Mouse (Mus musculus) brain, adult 2 months (tissue): Measurements from ENCODE around the gene Zbtb16.

Experiments
- DNase-seq: peaks from one replicate; pipeline ENCODE4 v3.0.0; 2011; ENCODE audit warnings: low read depth, low spot score

Gene Zbtb16

GRCm38 (mm10) chr9:48711826-48712225, 124.2 kb downstream of the Zbtb16 start:
- DNase-seq, result no peak

GRCm38 (mm10) chr9:48711296-48711781, 124.7 kb downstream of the Zbtb16 start:
- no peak for DNase-seq

GRCm38 (mm10) chr9:48710355-48711295, 125.4 kb downstream of the Zbtb16 start:
- no peak for DNase-seq

DNA sequence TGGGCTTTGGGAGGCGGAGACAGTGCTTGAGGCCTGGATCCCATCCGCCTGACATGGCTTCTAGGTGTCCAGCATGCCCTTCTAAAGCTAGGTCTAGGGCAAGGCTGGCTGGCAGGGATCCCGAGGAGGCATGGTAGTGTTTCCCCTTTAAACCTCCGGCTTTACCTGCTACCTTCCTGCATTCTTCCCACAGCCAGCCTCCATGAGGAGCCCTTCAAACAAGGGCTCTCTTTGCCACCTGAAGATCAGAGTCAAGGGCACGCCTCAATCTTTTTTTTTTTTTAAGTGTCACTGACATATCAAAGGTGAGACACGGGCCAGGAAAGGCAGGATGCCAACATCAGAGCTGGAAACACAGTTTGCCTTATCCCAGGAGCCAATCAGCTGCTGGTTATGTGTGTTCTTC, 128.2 kb downstream of the Zbtb16 start:
- no peak for DNase-seq

- peak; percentile 64 for DNase-seq
Observed at GRCm38 (mm10) chr9:48707134-48707823, 128.7 kb downstream of the Zbtb16 start.

GRCm38 (mm10) chr9:48701296-48701695, 134.7 kb downstream of the Zbtb16 start:
- no peak for DNase-seq

GRCm38 (mm10) chr9:48700871-48701270, 135.2 kb downstream of the Zbtb16 start:
- no peak for DNase-seq

- no peak for DNase-seq
Observed at GRCm38 (mm10) chr9:48697470-48697815, 138.6 kb downstream of the Zbtb16 start.

DNA sequence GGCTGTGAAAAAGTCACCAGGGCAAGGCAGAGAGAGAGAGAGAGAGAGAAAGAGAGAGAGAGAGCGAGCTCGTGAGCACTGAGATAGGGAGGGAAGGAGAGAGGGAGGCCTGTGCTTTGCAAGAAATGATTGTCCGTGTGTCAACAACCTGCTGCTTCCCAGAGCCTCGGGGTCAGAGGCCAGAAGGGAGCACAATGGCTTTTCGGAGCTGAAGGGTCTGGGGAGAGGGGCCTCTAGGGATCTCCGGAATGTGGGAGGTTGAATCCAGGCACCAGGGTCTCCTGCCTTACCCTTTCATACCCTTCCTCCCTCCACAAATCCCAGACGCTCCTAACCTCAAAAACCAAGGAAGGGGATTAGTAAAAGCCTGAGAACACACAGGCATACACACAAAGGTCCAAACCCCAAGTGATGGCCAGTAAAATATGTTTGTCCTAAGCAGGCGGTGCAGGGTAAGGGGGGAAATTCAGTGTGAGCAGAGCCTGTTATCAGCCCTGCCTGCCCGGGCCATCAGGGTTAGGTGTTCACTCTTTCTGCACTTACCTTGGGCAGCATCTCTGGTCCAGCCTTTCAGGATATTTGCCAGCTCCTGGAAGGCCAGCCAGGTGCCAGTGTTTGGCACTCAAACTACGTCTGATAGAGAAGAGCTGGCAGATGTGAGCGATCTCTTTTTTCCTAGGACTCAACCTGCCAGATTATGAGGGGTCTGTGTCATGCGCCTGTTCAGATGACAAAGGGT, 139.1 kb downstream of the Zbtb16 start:
- no peak for DNase-seq

DNA sequence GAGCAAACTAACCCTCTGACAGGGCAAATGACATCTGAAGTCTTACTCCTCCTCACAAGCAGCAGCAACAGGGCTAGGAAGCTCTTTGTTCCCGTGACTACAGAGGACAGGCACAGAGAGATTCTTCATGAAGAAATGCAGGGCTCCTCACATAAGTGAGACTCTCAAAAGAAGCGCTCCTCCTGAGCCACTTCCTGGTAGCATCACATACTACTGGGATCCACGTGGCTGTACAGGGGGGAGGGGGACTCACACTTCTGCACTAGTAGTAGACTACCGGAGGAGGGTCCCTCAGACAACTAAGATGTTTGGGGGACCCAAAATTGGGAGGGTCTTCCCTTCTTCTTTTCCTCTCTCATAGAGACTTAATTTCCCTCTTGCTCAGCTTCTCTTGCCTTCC, 139.7 kb downstream of the Zbtb16 start:
- no peak for DNase-seq

DNA sequence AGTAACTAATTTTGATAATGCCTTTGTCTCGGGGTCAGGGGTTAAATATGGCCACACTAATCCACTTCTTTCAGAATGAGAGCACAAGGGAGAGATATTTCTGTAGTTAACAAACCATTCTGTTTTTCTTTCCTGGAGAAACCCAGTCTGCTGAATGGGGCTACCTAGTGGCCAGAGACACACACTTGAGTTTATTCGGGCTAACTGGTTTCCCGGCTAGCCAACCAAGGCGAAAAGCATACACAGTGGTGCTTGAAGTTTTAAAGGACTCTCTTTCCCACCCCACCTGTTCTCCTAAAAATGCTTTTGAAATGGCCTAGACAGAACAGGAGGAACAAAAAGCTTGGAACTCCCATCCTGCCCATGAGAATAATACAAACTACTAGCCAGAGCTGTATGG, 140.2 kb downstream of the Zbtb16 start:
- no peak for DNase-seq

GRCm38 (mm10) chr9:48694616-48695061, 141.4 kb downstream of the Zbtb16 start:
- no peak for DNase-seq

DNA sequence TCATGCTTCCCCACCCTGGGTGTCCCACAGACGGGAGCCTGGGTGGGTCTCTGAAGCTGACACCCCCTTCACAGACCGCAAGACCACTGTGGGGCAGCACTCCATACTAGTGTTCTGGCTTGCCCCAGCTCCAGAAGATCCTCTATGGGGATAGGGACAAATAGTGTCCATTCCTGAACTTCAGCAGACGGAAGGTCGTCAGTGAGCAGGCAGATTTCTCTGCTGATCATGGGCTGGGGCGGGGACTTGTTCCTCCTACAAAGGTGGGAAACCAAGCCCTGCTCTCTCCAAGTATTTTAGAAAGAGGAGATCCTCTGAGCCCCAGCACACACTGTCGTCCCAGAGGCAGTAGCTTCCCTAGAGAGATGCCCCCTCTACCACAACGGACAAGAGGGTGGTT, 142.3 kb downstream of the Zbtb16 start:
- no peak for DNase-seq

GRCm38 (mm10) chr9:48689718-48689980, 146.4 kb downstream of the Zbtb16 start:
- DNase-seq, result no peak

DNA sequence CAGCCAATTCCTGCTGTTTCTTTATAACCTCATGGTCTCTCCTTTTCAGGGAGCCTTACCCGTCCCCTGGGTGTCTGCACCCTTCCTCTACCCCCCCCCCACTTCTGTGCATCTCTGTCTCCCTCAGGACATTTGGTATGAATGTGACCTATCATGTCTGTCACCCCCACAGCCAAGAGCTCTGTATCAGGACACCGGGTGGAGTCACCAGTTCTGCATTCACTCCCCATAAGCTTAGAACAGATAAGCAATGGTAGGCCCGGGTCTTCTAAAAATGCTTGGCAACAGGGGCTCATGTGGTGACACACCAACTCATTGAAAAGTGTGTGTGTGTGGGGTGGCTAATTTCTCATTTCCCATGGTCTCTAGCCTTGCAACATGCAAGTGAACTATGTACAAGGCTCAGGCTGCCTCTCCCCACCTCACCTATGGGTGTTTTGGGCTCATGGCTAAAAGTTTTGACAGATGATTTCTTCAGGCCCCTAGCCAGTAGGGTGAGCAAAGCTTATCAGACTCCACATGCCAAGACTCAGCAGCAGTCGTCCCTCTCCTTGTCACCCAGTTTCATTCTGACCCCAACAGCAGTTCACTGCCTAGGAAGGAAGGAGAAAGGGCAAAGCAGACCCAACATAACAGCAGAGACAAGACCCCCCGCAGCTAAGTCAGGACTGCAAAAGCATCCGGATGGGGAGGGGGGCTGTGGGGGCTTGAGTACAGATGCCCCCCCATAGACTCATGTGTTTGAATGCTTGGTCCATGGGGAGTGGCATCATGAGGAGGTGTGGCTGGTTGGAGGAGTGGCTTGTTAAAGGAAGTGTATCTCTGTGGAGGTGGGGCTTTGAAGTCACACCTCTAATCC, 146.9 kb downstream of the Zbtb16 start:
- no peak for DNase-seq

DNA sequence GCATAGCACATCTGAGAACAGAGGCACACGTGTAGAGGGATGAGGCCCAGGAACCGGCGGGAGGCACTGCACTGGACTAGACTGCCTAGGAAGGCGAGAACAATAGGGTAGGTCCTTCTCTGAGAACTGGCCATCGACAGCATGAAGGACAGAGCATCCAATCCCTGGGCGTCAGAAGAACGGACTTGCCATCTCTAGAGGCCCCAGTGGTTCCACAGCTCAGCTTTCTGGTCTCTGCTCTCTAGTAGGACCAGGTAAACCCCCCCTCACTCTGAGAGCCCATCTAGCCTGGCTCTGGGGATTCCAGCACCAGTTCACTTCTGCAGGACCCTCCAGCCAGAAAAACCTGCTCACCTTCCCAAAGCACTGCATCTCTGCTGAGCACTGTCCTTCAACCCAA, 148.1 kb downstream of the Zbtb16 start:
- DNase-seq, result no peak

DNA sequence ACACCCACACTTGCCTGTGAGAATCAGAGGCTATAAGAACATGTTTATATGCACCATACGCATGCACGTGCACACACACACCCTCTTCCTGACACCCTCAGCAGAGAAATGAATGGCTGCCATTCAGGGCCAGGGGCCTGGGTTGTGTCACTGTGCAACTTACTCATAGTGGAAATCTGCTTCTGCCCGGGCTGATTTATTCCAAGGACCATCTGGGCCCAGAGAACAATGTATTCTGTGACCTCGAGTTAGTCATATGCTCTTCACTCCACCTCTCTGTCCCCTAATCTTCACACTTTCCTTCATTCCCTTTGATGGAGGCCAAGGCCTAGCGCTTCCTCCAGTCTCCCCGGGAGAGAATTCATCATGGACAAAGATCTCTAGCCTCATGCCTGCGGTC, 150.3 kb downstream of the Zbtb16 start:
- DNase-seq, result peak; percentile 34

GRCm38 (mm10) chr9:48684144-48684543, 151.9 kb downstream of the Zbtb16 start:
- DNase-seq, result no peak

DNA sequence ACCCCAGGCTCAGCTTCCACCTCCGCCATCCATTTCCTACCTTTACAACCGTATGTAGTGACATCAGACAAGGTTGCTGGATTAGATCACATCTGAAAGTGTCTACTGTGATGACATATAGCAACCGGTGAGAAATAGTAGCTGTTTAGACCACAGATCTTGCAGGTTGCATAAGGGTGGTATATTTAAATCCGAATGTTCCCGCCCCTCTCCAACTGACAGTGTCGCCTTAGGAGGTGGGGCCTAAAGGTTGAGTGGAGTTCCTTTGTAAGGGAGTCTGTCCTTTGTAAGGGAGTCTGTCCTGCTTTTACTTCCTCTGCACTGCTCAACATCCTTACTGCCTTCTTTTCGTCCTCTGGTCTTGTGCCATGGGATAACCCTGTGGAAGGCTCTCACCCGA, 154.8 kb downstream of the Zbtb16 start:
- no peak for DNase-seq

GRCm38 (mm10) chr9:48678426-48679358, 157.3 kb downstream of the Zbtb16 start:
- peak; percentile 83 for DNase-seq
